Mouse (Mus musculus): ENCODE measurements around the gene Tmem223.

The Tmem223 gene

DNA sequence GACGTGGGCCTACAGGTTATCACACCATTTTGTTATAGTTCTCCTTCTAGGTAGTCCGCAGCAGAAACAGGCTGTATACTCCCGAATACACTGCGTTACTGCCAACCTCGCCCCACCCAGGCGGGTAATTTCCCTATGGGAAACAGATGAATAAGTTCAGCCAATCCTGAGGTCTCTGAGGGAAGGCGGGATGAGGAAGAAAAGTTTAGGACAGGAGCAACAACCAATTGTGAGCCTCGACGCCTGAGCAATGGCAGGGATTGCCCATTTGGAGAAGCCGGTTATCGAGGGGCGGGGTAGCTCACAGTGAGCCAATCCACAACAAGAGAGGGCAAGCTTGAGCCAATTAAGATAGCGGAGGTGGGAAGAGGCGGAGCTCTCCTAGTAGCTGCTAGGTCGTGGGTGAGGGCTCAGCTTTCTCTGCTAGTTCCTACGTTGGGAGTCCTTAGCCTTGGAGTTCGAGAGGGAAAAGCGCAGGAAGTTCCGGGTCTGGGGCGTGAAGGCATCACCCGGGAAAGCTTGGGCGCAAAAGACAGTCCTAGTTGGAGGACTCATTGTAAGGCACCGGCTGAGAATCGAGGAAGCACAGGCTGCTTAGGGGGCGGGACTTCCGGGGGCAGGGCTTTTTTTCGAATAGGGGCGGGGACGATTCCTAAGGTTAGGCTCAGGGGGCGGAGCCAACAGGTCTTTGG lies 31.5 kb downstream of the Tmem223 start, which contains the start of gene Zbtb3:
Gene Zbtb3 (plus strand): TSS at position 426 of the 692 bp plus-strand sequence.
- in situ Hi-C loops (cut with MboI, MseI), result no loop called here

DNA sequence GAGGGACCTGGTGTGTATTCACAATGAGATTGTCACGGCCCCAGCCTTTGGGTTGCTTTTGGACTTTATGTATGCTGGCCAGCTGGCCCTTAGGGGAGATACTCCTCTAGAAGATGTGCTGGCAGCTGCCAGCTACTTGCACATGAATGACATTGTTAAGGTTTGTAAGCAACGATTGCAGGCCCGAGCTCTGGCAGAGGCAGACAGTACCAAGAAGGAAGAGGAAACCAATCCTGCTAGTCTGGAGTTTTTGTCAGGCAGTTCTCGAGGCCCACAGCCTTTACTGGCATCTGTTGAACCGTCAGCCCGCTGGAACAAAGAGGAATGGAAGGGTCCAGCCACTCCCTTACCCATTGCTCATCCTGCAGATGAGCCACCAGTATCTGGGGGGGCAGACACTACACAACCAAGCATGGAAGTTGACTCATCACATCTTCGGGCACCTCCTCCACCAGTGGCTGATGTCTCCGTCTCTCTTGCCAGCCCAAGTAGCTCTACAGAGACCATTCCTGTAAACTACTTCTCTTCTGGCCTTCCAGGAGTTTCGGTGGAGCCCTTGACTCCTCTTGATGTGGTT lies 32.5 kb downstream of the Tmem223 start:
- in situ Hi-C loops (cut with MboI, MseI), result no loop called here

- in situ Hi-C loops (cut with MboI, MseI), result no loop called here
Observed at GRCm38 (mm10) chr19:8803879-8804660, 33.3 kb downstream of the Tmem223 start.

GRCm38 (mm10) chr19:8806810-8807209 lies 36.0 kb downstream of the Tmem223 start:
- in situ Hi-C loops (cut with MboI, MseI), result no loop called here

DNA sequence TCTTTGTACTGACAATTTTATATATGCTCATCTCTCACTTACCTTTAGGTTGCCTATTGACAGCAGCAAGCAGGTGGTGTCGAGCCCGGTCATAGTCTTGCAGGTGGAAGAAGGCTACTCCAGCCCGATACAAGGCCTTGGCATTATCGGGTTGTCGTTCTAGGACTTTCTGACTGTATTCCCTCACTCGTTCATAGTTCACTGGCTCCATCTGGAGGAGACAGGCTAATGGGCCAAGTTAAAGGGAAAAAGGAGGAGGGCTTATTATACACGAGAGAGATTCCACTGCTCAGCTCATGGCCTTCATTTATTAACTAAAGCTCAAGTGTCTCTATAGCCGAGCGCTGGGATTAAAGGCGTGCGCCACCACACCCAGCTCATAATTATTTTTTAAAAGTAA lies 45.0 kb downstream of the Tmem223 start:
- in situ Hi-C loops (cut with MboI, MseI), result loop anchor here (5.0 kb wide), 1 partner anchor 44 kb away; the partner anchor contains the start of genes Tmem179b and Tmem223

- in situ Hi-C loops (cut with MboI, MseI), result loop anchor here (5.0 kb wide), 1 partner anchor 45 kb away; the partner anchor contains the start of genes Tmem179b and Tmem223
Observed at GRCm38 (mm10) chr19:8817001-8817400, 46.2 kb downstream of the Tmem223 start.

GRCm38 (mm10) chr19:8818301-8818798 lies 47.6 kb downstream of the Tmem223 start:
- in situ Hi-C loops (cut with MboI, MseI), result loop anchor here (5.0 kb wide), 1 partner anchor 46 kb away; the partner anchor contains the start of genes Tmem179b and Tmem223

- in situ Hi-C loops (cut with MboI, MseI), result loop anchor here (5.0 kb wide), 1 partner anchor 47 kb away; the partner anchor contains the start of genes Tmem179b and Tmem223
Observed at GRCm38 (mm10) chr19:8818801-8819595, 48.2 kb downstream of the Tmem223 start, which contains the start of gene Ttc9c. Gene Ttc9c (minus strand): TSS chr19:8819333.

DNA sequence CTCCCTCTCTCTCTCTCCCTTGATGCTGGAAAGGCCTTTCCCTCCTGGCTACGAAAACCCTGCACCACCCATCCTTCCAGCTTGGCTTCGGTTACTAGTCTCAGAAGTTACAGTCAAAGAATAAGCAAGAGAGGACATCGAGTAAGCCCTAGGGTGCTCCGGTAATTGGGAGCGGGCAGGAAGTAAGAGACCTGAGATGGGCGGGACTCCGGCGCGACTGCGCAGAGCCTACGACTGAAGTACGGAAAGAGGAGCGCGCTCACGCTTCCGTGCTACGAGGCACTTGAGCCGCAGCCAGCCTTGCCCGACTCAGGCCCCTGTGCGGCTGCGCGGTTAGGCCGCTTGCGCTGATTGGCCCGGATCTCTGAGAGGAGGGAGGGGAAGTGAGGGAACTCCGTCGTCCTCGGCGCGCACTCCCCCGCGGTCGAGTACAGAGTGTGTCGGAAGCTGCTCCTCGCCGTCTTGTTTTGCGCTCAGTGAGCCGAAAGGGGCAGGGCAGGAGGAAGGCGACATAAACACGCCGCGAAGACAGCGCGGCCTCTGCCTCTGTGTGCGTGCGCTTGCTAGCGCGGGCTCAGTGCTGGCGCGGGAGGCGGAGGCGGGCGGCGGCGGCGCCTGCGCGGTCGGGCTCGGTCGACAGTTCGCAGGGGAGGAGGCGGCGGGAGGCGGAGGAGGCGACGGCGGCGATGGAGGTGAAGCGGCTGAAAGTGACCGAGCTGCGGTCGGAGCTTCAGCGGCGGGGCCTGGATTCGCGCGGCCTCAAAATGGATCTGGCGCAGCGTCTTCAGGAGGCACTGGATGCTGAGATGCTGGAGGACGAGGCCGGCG lies 49.0 kb downstream of the Tmem223 start, which contains the start of gene Hnrnpul2:
Gene Hnrnpul2 (plus strand): TSS at position 415 of the 828 bp plus-strand sequence.
- in situ Hi-C loops (cut with MboI, MseI), result loop anchor here (5.0 kb wide), 1 partner anchor 48 kb away; the partner anchor contains the start of genes Tmem179b and Tmem223

- in situ Hi-C loops (cut with MboI, MseI), result no loop called here
Observed at GRCm38 (mm10) chr19:8820424-8820956, 49.7 kb downstream of the Tmem223 start.

GRCm38 (mm10) chr19:8821146-8821545 lies 50.4 kb downstream of the Tmem223 start:
- in situ Hi-C loops (cut with MboI, MseI), result no loop called here

All from regulatory T cell (primary cell).